Mouse (Mus musculus) liver, embryonic 16.5 days (tissue): ENCODE data around the gene Pcbp3. TPM values are rescaled to one million over a fixed set of nuclear protein-coding genes. Genes with fewer than 3 reads are reported as not detected.

Source experiments
- ATAC-seq: fragments of 200-750 bp; cut with Nextera tagmentation; 2 replicates; pipeline ENCODE4 v1.8.0; 2017; ENCODE audit warnings: low read depth, mild to moderate bottlenecking, moderate number of reproducible peaks, moderate library complexity
- H3K27ac ChIP-seq: fragments of 300-500 bp; sonication (generic); 2 replicates; pipeline ENCODE4 v1.5.1; 2014; ENCODE audit warnings: mild to moderate bottlenecking, low read length
- H3K27me3 ChIP-seq: fragments of 300-500 bp; sonication (generic); 2 replicates; pipeline ENCODE4 v1.6.1; 2014; ENCODE audit warnings: low read depth, low read length, mixed read lengths; ENCODE audit not compliant: control insufficient read depth, insufficient read depth
- H3K36me3 ChIP-seq: fragments of 300-500 bp; sonication (generic); 2 replicates; pipeline ENCODE4 v1.6.1; 2014; ENCODE audit warnings: mild to moderate bottlenecking; ENCODE audit not compliant: control insufficient read depth, insufficient read depth
- H3K4me1 ChIP-seq: fragments of 300-500 bp; sonication (generic); 2 replicates; pipeline ENCODE4 v1.6.1; 2014; ENCODE audit warnings: low read depth, low read length, mixed read lengths; ENCODE audit not compliant: control insufficient read depth
- H3K4me2 ChIP-seq: fragments of 300-500 bp; sonication (generic); 2 replicates; pipeline ENCODE4 v1.6.1; 2014; ENCODE audit warnings: low read depth, low read length, mixed read lengths
- H3K4me3 ChIP-seq: fragments of 300-500 bp; sonication (generic); 2 replicates; pipeline ENCODE4 v1.5.1; 2014; ENCODE audit warnings: low read depth, mild to moderate bottlenecking, low read length
- H3K9ac ChIP-seq: fragments of 300-500 bp; sonication (generic); 2 replicates; pipeline ENCODE4 v1.6.1; 2014; ENCODE audit warnings: low read depth, low read length
- H3K9me3 ChIP-seq: fragments of 300-500 bp; sonication (generic); replicated peaks from 2 replicates; pipeline ENCODE4 v1.6.1; 2016; ENCODE audit warnings: low read length; ENCODE audit not compliant: control insufficient read depth
- WGBS: fragments of 180-500 bp; shearing (Covaris S2); extraction: QIAGEN DNeasy Blood & Tissue Kit; methylation state at CpG from one replicate; pipeline ENCODE4 v1.1.7; 2014; ENCODE audit not compliant: insufficient replicate concordance; 5-methylcytosine and 5-hydroxymethylcytosine counted together
- polyA plus RNA-seq: library from polyadenylated mRNA; unstranded; fragments of >200 nt; fragmentation: Nextera tagmentation; extraction: Ambion mirVana; gene quantifications from 2 replicates; pipeline ENCODE4 v1.2.1, GENCODE M21; 2015

The Pcbp3 gene
- polyA plus RNA-seq, 1 experiment from 2014 or later, result 3.8 TPM

DNA sequence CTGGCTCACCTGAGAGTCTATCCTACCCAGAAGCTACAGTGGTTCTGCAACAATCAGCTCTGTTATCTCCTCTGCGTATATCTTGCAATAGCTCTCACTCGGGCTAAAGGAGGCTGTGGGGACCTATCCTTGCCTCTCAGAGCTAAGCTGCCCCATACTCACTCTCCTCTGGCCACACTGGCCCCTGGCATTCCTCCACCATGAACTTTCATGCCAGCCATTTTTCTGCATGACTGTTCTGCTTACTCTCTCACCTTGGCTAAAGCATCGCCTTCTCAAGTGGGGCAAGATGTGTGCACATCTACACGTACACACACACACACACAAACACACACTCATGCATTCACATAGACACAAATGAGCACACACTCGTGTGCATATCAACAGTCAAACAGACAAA lies 115.2 kb downstream of the Pcbp3 start:
- ATAC-seq, result no peak
- 59% methylated on average over 5 of the region's 5 CpGs for WGBS
- Histone ChIP-seq H3K9ac (no peak overlapping the region), H3K36me3 (no peaks in the 10 kb centered on the region), H3K9me3 (no peaks in the 10 kb centered on the region), H3K27me3 (no peaks in the 10 kb centered on the region), H3K4me2 (no peak overlapping the region), H3K27ac (no peak overlapping the region), H3K4me3 (no peak overlapping the region), H3K4me1 (no peaks in the 10 kb centered on the region)

DNA sequence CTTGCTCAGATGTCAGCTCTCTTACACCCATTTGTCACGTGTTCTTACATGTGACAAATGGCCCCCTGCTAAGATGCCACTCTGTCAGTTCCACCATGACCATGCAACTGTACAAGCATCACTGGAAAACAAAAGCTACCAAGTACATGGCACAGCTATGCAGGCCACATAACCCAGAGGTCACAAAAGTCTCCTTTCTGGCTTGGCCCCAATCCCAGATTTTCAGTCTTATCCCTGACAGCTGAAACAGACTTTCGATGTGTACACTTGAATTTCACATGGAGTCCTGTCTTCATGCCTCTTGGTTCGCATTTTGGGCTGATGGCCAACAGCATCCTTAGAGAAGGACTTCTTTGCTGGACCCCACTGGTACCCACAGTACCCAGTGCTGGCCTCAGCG lies 116.8 kb downstream of the Pcbp3 start:
- Histone ChIP-seq H3K9ac (no peak overlapping the region), H3K4me2 (no peak overlapping the region), H3K9me3 (no peaks in the 10 kb centered on the region), H3K27ac (no peak overlapping the region), H3K4me1 (no peaks in the 10 kb centered on the region), H3K4me3 (no peak overlapping the region), H3K36me3 (no peaks in the 10 kb centered on the region), H3K27me3 (no peaks in the 10 kb centered on the region)
- ATAC-seq, result no peak
- 61% methylated on average over 4 of the region's 4 CpGs for WGBS

DNA sequence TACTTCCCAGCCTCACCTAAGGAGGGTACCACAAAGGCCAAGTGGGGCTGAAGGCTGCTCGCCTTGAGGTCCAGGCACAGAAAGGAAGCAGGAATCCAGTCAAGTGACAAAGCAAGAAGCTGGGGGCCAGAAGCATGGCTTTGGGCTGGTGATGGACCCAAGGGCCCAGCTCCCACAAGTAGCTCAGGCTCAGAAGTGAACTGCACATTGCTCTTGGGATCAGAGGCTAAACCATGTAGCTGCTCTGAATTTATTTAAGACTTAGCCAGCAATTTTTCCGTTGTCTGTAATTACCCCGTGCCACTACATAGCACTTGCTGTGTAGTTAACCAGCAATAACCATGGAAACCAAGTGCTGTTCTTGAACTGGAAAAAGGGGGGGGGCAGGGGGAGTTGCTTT lies 117.3 kb downstream of the Pcbp3 start:
- Histone ChIP-seq H3K4me1 (no peaks in the 10 kb centered on the region), H3K4me3 (no peak overlapping the region), H3K9ac (no peak overlapping the region), H3K4me2 (no peak overlapping the region), H3K27ac (no peak overlapping the region), H3K27me3 (no peaks in the 10 kb centered on the region), H3K9me3 (no peaks in the 10 kb centered on the region), H3K36me3 (no peaks in the 10 kb centered on the region)
- WGBS, result 67% methylated on average over 3 of the region's 3 CpGs
- ATAC-seq, result no peak

DNA sequence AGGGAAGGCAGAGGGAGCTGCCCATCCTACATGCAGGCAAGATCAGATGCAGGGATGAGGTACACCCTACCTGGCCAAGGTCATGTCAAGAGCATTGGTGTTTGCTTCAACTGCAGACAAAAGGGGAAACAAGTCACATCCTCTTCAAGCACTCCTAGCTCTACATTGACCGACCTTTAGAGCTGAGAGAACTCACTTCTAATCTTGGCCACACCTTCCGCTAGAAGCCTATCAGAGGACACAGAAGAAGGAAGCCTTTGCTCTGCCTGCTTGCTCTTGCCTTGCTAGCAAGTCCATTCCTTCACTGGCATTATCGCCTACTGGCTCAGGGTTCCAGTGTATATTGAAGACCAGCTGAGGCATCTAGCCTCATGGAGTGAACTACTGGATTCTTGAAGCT lies 119.6 kb downstream of the Pcbp3 start:
- Histone ChIP-seq H3K27me3 (no peaks in the 10 kb centered on the region), H3K9me3 (no peaks in the 10 kb centered on the region), H3K4me2 (no peak overlapping the region), H3K4me1 (no peaks in the 10 kb centered on the region), H3K4me3 (no peak overlapping the region), H3K27ac (no peak overlapping the region), H3K36me3 (no peaks in the 10 kb centered on the region), H3K9ac (no peak overlapping the region)
- WGBS, result 51% methylated on average over 3 of the region's 3 CpGs
- no peak for ATAC-seq

DNA sequence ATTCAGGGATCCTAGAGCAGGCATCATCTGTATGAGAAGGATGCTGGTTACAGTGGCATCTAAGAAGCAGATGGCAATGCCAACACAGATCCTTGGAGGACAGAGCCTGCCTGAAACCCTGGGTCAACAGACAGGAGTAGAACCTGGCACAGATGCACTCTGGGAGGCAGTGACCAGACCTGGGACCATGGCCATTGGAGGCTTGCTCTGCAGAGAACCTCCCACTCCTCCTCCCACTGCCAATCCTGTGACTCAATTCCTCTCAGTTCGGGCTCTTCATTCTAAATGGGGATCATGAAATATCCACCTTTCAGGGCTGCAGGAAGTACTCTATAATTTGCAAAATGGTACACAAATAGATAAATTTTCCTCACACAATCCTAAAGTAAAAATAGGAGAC lies 120.5 kb downstream of the Pcbp3 start:
- ATAC-seq, result no peak
- Histone ChIP-seq H3K36me3 (no peaks in the 10 kb centered on the region), H3K27me3 (no peaks in the 10 kb centered on the region), H3K4me1 (no peaks in the 10 kb centered on the region), H3K27ac (no peak overlapping the region), H3K4me3 (no peak overlapping the region), H3K4me2 (no peak overlapping the region), H3K9ac (no peak overlapping the region), H3K9me3 (no peaks in the 10 kb centered on the region)
- 61% methylated on average over 1 of the region's 1 CpGs for WGBS

DNA sequence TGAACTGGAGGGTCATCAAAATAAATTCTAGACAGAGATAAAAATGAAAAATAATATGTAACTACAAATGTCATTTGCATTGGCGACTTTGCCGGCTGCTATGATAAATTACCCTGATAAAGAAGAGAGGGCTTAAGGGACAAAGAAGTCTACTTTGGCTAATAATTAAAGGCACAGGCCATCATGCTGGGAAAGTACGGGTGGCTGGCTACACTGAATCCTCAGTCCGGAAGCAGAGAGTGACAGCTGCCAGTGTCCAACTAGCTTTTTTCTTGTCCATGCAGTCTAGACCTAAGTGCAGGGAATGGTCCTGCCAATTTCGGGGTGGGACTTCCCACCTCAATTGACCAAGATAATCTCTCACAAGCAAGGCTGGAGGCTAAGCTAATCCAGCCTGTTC lies 121.1 kb downstream of the Pcbp3 start:
- no peaks in the 10 kb centered on the region for H3K36me3 ChIP-seq
- H3K9ac ChIP-seq, result no peak overlapping the region
- H3K4me2 ChIP-seq, result no peak overlapping the region
- H3K4me1 ChIP-seq, result no peaks in the 10 kb centered on the region
- no peak for ATAC-seq
- 62% methylated on average over 5 of the region's 5 CpGs for WGBS
- H3K27ac ChIP-seq, result no peak overlapping the region
- no peak overlapping the region for H3K4me3 ChIP-seq
- no peaks in the 10 kb centered on the region for H3K27me3 ChIP-seq
- no peaks in the 10 kb centered on the region for H3K9me3 ChIP-seq

DNA sequence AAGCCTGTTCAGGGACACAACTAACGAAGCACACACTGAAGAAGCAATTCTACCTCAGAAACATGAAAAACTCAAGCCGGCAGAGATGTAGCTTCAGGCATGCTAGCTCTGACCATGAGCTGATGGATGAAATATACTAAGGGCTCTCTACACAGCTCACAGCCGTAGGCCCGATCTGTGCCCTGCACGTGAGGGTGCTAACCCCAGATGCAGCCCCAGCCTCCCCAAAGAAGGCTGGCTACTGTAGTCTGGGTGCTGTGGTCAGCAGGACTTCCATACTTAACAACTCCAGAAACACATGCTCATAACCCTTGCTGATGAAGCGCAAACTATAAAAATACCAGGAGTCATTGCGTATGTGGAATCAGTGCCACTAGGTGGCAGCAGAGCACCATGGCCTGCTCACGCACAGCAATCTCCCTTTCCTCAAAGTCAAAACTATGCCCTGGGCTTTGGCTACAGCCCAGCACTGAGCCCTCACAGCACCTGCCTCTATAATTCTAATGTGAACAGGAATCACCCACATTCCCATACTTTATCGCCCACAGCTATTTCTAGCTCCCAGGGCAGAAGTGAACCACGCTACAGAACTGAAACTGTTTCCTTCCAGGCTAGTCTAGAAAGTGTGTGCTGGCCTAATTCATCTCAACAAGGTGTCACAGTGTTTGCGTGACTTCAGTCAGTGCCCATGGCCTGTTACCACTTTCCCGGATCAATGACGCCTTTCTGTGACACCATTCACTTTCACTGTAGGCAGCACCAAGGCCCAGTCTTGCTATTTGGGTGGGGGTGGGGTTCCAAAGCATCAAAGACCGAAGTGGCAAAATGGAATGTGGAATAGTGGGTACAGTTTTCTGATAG lies 126.0 kb downstream of the Pcbp3 start:
- Histone ChIP-seq H3K4me3 (no peak overlapping the region), H3K9me3 (no peaks in the 10 kb centered on the region)
- no peak for ATAC-seq

DNA sequence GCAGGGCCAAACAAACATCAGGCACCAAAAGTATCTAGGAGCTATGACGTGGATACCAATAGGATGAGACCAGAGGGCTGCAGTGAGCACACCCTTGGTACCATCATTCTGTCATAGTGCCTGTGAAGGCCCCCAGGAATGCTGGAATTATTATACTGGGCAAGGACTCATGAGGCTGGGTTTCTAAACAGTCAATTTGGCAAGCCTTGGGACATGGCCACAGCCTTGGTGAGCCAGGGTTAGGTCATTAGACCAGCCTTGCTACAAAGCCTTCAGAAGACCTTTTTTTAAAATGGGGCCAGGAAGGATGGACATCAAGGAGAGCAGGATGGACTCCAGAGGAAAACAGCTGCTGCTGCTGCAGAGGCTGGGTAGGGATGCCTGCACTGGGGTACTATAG lies 128.8 kb downstream of the Pcbp3 start:
- Histone ChIP-seq H3K4me2 (no peak overlapping the region), H3K9me3 (no peaks in the 10 kb centered on the region), H3K27me3 (no peaks in the 10 kb centered on the region), H3K9ac (no peak overlapping the region), H3K4me1 (no peaks in the 10 kb centered on the region), H3K4me3 (no peak overlapping the region), H3K36me3 (no peaks in the 10 kb centered on the region), H3K27ac (no peak overlapping the region)
- no peak for ATAC-seq
- WGBS, result 38% methylated on average over 1 of the region's 1 CpGs

More for the DNA sequence above, 126.0 kb downstream of the Pcbp3 start:
- Histone ChIP-seq H3K27ac (no peak overlapping the region), H3K9ac (no peak overlapping the region), H3K27me3 (no peaks in the 10 kb centered on the region), H3K36me3 (no peaks in the 10 kb centered on the region), H3K4me2 (no peak overlapping the region), H3K4me1 (no peaks in the 10 kb centered on the region)
- WGBS, result 52% methylated on average over 14 of the region's 14 CpGs

DNA sequence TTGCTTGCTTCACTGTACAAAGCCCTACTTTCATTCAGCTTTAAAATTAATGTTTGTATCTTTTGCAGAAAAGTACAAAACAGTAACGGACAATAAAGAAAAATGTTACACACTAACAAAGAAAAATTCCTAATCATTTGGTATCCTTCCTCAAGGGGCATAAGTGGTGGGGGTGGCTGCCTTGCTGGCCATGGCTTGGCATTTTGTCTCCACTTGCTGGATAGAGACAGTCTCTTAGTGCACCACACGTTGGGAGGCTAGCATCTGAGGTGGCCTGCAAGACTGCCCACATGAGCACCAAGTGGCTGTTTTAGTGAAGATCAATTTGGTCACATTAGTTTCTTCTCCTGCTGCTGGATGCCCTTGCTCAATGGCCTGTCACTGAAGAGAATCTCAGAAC lies 129.8 kb downstream of the Pcbp3 start:
- ATAC-seq, result no peak
- Histone ChIP-seq H3K4me1 (no peaks in the 10 kb centered on the region), H3K27ac (no peak overlapping the region), H3K36me3 (no peaks in the 10 kb centered on the region), H3K9me3 (no peaks in the 10 kb centered on the region), H3K4me3 (no peak overlapping the region), H3K9ac (no peak overlapping the region), H3K4me2 (no peak overlapping the region), H3K27me3 (no peaks in the 10 kb centered on the region)
- WGBS, result 60% methylated on average over 2 of the region's 2 CpGs
